Mouse (Mus musculus) cerebellum, adult 2 months (tissue): ENCODE measurements around the gene Actc1.

ENCODE experiments used
- CTCF ChIP-seq: fragments of 200-500 bp; IDR thresholded peaks from 2 replicates; pipeline ENCODE4 v1.5.1; 2011; ENCODE audit warnings: low read depth, mild to moderate bottlenecking, control low read depth, low read length, moderate library complexity, borderline replicate concordance; ENCODE audit not compliant: insufficient read depth
- POLR2A ChIP-seq: fragments of 200-500 bp; IDR thresholded peaks from 2 replicates; pipeline ENCODE4 v1.6.1; 2011; ENCODE audit warnings: low read length, control low read depth, borderline replicate concordance; ENCODE audit not compliant: insufficient read depth

GRCm38 (mm10) chr2:114057303-114057853 lies 4.0 kb upstream of the Actc1 start:
- TF ChIP-seq CTCF, result no peak
- no peak for TF ChIP-seq POLR2A
